ENCODE assay signal across 17 mouse cellular contexts in genomic region chr1:192062682-192063081, GRCm38 (mm10). TPM values are rescaled to one million over a fixed set of nuclear protein-coding genes. Genes with fewer than 3 reads are reported as not detected.
DNase-seq lines count a peak whose midpoint lies in the region; ATAC-seq and TF ChIP-seq lines count a peak whose summit lies in the region.
"Had no signal": no experiment of that assay in that cellular context is flagged by ENCODE, and none has a peak within 500 bp of the region (broad histone marks: within the 10 kb centered on the region; RNA-seq: fewer than 3 reads in every experiment).

No protein-coding gene starts in this region.

- H3K4me1 ChIP-seq in heart, embryonic 13.5 days, result peaks cover 25% of the 10 kb centered on the region
- no peaks in the 10 kb centered on the region for H3K4me1 ChIP-seq in spleen, adult 2 months (ENCODE audit: control insufficient read depth, insufficient read depth, insufficient read length)
- H3K4me1 ChIP-seq in small intestine, adult 2 months (ENCODE audit: control insufficient read depth, insufficient read depth, insufficient read length, low read length), result no peaks in the 10 kb centered on the region; the same call in 1 of the 2 replicates
- H3K4me1 ChIP-seq: forebrain, embryonic 13.5 days; liver, embryonic 15.5 days; neural tube, embryonic 13.5 days had no signal

- DNase-seq in heart, postnatal 4 days, result no peak
- no peak for DNase-seq in spleen, adult 2 months (ENCODE audit: low read depth in 1 of 2, low spot score in 2 of 2)
- no peak for DNase-seq in spleen, adult 12 weeks (ENCODE audit: low spot score)
- DNase-seq in layer of hippocampus, postnatal 10 days (ENCODE audit: low spot score in 2 of 2), result no peak
- DNase-seq: cerebellum, postnatal 25 days; gastrocnemius, postnatal 25 days; kidney, postnatal 14 days; layer of hippocampus, adult 9-11 months; right cerebral cortex, postnatal 25 days; thymus, adult 2 months had no signal

- 76% methylated on average over 14 of the region's 14 CpGs for WGBS in heart, embryonic 13.5 days
- WGBS in spleen, adult 2 months, result 80% methylated on average over 14 of the region's 14 CpGs
- 92% methylated on average over 14 of the region's 14 CpGs for whole genome bisulfite sequencing in small intestine, adult 2 months

- no peak for ATAC-seq in heart, embryonic 13.5 days (ENCODE audit: extremely low read depth, insufficient number of reproducible peaks, low FRiP score, low TSS enrichment)
- peak; percentile 13; the same call in 1 of the 2 replicates for ATAC-seq in granulocyte monocyte progenitor cell, adult 5-6 weeks (replicated peaks; ENCODE audit: poor library complexity, severe bottlenecking)
- ATAC-seq: forebrain, embryonic 13.5 days had no signal

- no peak for TF ChIP-seq CTCF in spleen, adult 2 months (IDR thresholded peaks at IDR 0.05; ENCODE audit: extremely low read depth, insufficient read depth, insufficient read length, insufficient replicate concordance)
- no peak for TF ChIP-seq CTCF in small intestine, adult 2 months (IDR thresholded peaks at IDR 0.05; ENCODE audit: extremely low read depth, insufficient read length, insufficient replicate concordance, low read depth, low read length)

- peak overlapping the region; percentile 87 for H3K27ac ChIP-seq in heart, embryonic 13.5 days (replicated peaks)
- peak overlapping the region; percentile 13; the same call in 1 of the 2 replicates for H3K27ac ChIP-seq in spleen, adult 2 months (ENCODE audit: insufficient read depth, low read length)
- 0 out of 2 replicates have a peak overlapping the region, but pooled peaks have one; percentile 31 for H3K27ac ChIP-seq in small intestine, adult 2 months (ENCODE audit: insufficient read depth, low read depth, low read length)
- H3K27ac ChIP-seq: forebrain, embryonic 13.5 days; liver, embryonic 15.5 days; neural tube, embryonic 13.5 days had no signal

- H3K4me2 ChIP-seq in heart, embryonic 13.5 days, result no peak overlapping the region
- H3K4me2 ChIP-seq: forebrain, embryonic 13.5 days; liver, embryonic 15.5 days; neural tube, embryonic 13.5 days had no signal

- no peak overlapping the region for H3K9ac ChIP-seq in heart, embryonic 13.5 days
- H3K9ac ChIP-seq: forebrain, embryonic 13.5 days; liver, embryonic 15.5 days; neural tube, embryonic 13.5 days had no signal

- H3K27me3 ChIP-seq in heart, embryonic 13.5 days (replicated peaks), result no peaks in the 10 kb centered on the region
- H3K27me3 ChIP-seq in spleen, adult 2 months (ENCODE audit: control insufficient read depth, insufficient read depth, low read length), result no peaks in the 10 kb centered on the region
- H3K27me3 ChIP-seq in small intestine, adult 2 months (ENCODE audit: control insufficient read depth, insufficient read depth, low read length), result no peaks in the 10 kb centered on the region
- H3K27me3 ChIP-seq: forebrain, embryonic 13.5 days; liver, embryonic 15.5 days; megakaryocyte, embryonic 14.5 days; neural tube, embryonic 13.5 days had no signal

- peaks cover 6% of the 10 kb centered on the region; the same call in 1 of the 2 replicates for H3K9me3 ChIP-seq in heart, embryonic 13.5 days
- H3K9me3 ChIP-seq: forebrain, embryonic 13.5 days; liver, embryonic 15.5 days had no signal

- no peak overlapping the region for H3K4me3 ChIP-seq in heart, embryonic 13.5 days
- no peak overlapping the region for H3K4me3 ChIP-seq in spleen, adult 2 months (ENCODE audit: extremely low read depth, insufficient read depth, insufficient read length)
- no peak overlapping the region for H3K4me3 ChIP-seq in small intestine, adult 2 months (ENCODE audit: low read depth, low read length)
- H3K4me3 ChIP-seq: forebrain, embryonic 13.5 days; liver, embryonic 15.5 days; megakaryocyte, embryonic 14.5 days; neural tube, embryonic 13.5 days had no signal

- TF ChIP-seq POLR2A in spleen, adult 2 months (IDR thresholded peaks at IDR 0.05; ENCODE audit: low read depth, low read length), result no peak
- TF ChIP-seq POLR2A in small intestine, adult 2 months (IDR thresholded peaks at IDR 0.05; ENCODE audit: low read depth, low read length), result no peak

- H3K36me3 ChIP-seq in heart, embryonic 13.5 days, result peaks cover 66% of the 10 kb centered on the region
- H3K36me3 ChIP-seq in spleen, adult 2 months (ENCODE audit: control insufficient read depth, insufficient read depth, low read length), result peaks cover 64% of the 10 kb centered on the region
- peaks cover 24% of the 10 kb centered on the region for H3K36me3 ChIP-seq in small intestine, adult 2 months (ENCODE audit: control insufficient read depth, insufficient read depth, low read length)

RNA-seq across cellular contexts. Expression of gene Traf5, which starts 29.7 kb away (rescaled TPM):
- 11.3 and 12.8 TPM in 2 replicates for polyA plus RNA-seq in heart, embryonic 13.5 days (2015; fragmentation: Nextera tagmentation; extraction: Ambion mirVana)
- total RNA-seq in heart, postnatal 4 days (2021), result 10 to 100 TPM; 15.0 to 22.4 TPM
- 31.0 and 32.2 TPM in 2 replicates for polyA plus RNA-seq in spleen, adult 2 months (2012; rRNA removed)
- 4.8 and 6.2 TPM in 2 replicates for total RNA-seq in granulocyte monocyte progenitor cell, adult 5-6 weeks (2014; fragmentation: Nextera tagmentation)
- total RNA-seq in granulocyte monocyte progenitor cell, adult 5-6 weeks (2017), result 2.7 and 4.9 TPM in 2 replicates
- polyA plus RNA-seq in small intestine, adult 2 months (2012; rRNA removed), result 5.0 and 9.7 TPM in 2 replicates
- 1 to 10 TPM; 3.1 to 3.3 TPM for total RNA-seq in layer of hippocampus, postnatal 10 days (2021)

Comparison
In these comparisons a context has a peak if more than half of its experiments do, and no peak if none do; other contexts are left out.
1. H3K27ac ChIP-seq: peak in every context shown above with its lines; median percentile 87 in heart, embryonic 13.5 days; 31 in small intestine, adult 2 months; 13 in spleen, adult 2 months.